Comparison of ENCODE assay signal across 29 mouse cellular contexts in genomic region chr17:3295097-3295496, GRCm38 (mm10). TPM values are rescaled to one million over a fixed set of nuclear protein-coding genes. Genes with fewer than 3 reads are reported as not detected.
DNase-seq lines count a peak whose midpoint lies in the region; ATAC-seq and TF ChIP-seq lines count a peak whose summit lies in the region.
"Had no signal": no experiment of that assay in that cellular context is flagged by ENCODE, and none has a peak within 500 bp of the region (broad histone marks: within the 10 kb centered on the region; RNA-seq: fewer than 3 reads in every experiment).

No protein-coding gene starts in this region.

- no peak overlapping the region for H3K4me2 ChIP-seq in kidney, postnatal 0 days (ENCODE audit: low read length)
- no peak overlapping the region for H3K4me2 ChIP-seq in kidney, embryonic 14.5 days (replicated peaks; ENCODE audit: low read depth, low read length)
- no peak overlapping the region for H3K4me2 ChIP-seq in stomach, postnatal 0 days (replicated peaks; ENCODE audit: low read depth)
- H3K4me2 ChIP-seq in forebrain, embryonic 13.5 days = no peak overlapping the region
- H3K4me2 ChIP-seq: embryonic facial prominence, embryonic 15.5 days; heart, embryonic 13.5 days; hindbrain, embryonic 13.5 days; limb, embryonic 15.5 days; lung, embryonic 14.5 days had no signal

- ATAC-seq in kidney, postnatal 0 days (replicated peaks; ENCODE audit: low FRiP score, low read depth) = no peak
- no peak for ATAC-seq in kidney, embryonic 14.5 days (ENCODE audit: low FRiP score, low TSS enrichment)
- ATAC-seq in granulocyte monocyte progenitor cell, adult 5-6 weeks (replicated peaks; ENCODE audit: poor library complexity, severe bottlenecking) = peak; percentile 56
- ATAC-seq in stomach, postnatal 0 days (ENCODE audit: low FRiP score, low TSS enrichment) = peak; percentile 62; the same call in 1 of the 2 replicates
- no peak for ATAC-seq in forebrain, embryonic 13.5 days
- ATAC-seq: activated CD4-positive, CD25-positive, alpha-beta regulatory T cell, adult 4 months; forebrain, embryonic 16.5 days; midbrain, embryonic 16.5 days had no signal

- no peaks in the 10 kb centered on the region for H3K27me3 ChIP-seq in kidney, postnatal 0 days (ENCODE audit: insufficient read depth, low read length)
- no peaks in the 10 kb centered on the region for H3K27me3 ChIP-seq in kidney, embryonic 14.5 days (ENCODE audit: control insufficient read depth, insufficient read depth, low read length)
- no peaks in the 10 kb centered on the region for H3K27me3 ChIP-seq in limb, embryonic 10.5 days (ENCODE audit: low read depth, poor library complexity, severe bottlenecking)
- H3K27me3 ChIP-seq in stomach, postnatal 0 days (ENCODE audit: control insufficient read depth, insufficient read depth, low read length) = no peaks in the 10 kb centered on the region
- H3K27me3 ChIP-seq in forebrain, embryonic 13.5 days = no peaks in the 10 kb centered on the region
- H3K27me3 ChIP-seq: CH12.LX; embryonic facial prominence, embryonic 15.5 days; heart, embryonic 13.5 days; hindbrain, embryonic 13.5 days; limb, embryonic 15.5 days had no signal

- peak; percentile 29 for DNase-seq in kidney, postnatal 0 days (ENCODE audit: low spot score)
- no peak for DNase-seq in limb, embryonic 10.5 days (ENCODE audit: low spot score)
- DNase-seq in stomach, postnatal 0 days (ENCODE audit: low spot score) = no peak
- no peak for DNase-seq in layer of hippocampus, adult 18-20 months (ENCODE audit: low spot score in 2 of 2)
- DNase-seq: adrenal gland, postnatal 10 days; B cell, adult 2 months; cerebellum, adult 2 months; cerebellum, postnatal 36 days; gastrocnemius, postnatal 10 days; heart, adult 11 months; heart, postnatal 36 days; kidney, adult 9 months; lung, embryonic 14.5 days; lung, postnatal 36 days; thymus, postnatal 14 days had no signal

- 17% methylated on average over 2 of the region's 2 CpGs for WGBS in kidney, postnatal 0 days
- WGBS in kidney, embryonic 14.5 days = 11% methylated on average over 2 of the region's 2 CpGs
- WGBS in limb, embryonic 10.5 days = 5% methylated on average over 2 of the region's 2 CpGs
- WGBS in stomach, postnatal 0 days = 12% methylated on average over 2 of the region's 2 CpGs
- WGBS in forebrain, embryonic 13.5 days = 69% methylated on average over 2 of the region's 2 CpGs

- H3K27ac ChIP-seq in kidney, postnatal 0 days = no peak overlapping the region
- H3K27ac ChIP-seq in kidney, embryonic 14.5 days (ENCODE audit: low read depth, low read length) = no peak overlapping the region
- H3K27ac ChIP-seq in limb, embryonic 10.5 days = peak overlapping the region; percentile 12; the same call in 1 of the 2 replicates
- no peak overlapping the region for H3K27ac ChIP-seq in stomach, postnatal 0 days (replicated peaks)
- H3K27ac ChIP-seq in forebrain, embryonic 13.5 days = no peak overlapping the region
- H3K27ac ChIP-seq: embryonic facial prominence, embryonic 15.5 days; heart, embryonic 13.5 days; hindbrain, embryonic 13.5 days; limb, embryonic 15.5 days; liver, embryonic 14.5 days had no signal

- TF ChIP-seq EP300 in stomach, postnatal 0 days (optimal IDR thresholded peaks at IDR 0.05) = no peak

- no peak overlapping the region for H3K4me3 ChIP-seq in kidney, postnatal 0 days (replicated peaks; ENCODE audit: low read depth, low read length)
- H3K4me3 ChIP-seq in kidney, embryonic 14.5 days (ENCODE audit: low read length) = no peak overlapping the region
- no peak overlapping the region for H3K4me3 ChIP-seq in limb, embryonic 10.5 days
- no peak overlapping the region for H3K4me3 ChIP-seq in stomach, postnatal 0 days (ENCODE audit: low read depth, low read length)
- no peak overlapping the region for H3K4me3 ChIP-seq in forebrain, embryonic 13.5 days
- H3K4me3 ChIP-seq: embryonic facial prominence, embryonic 15.5 days; heart, embryonic 13.5 days; hindbrain, embryonic 13.5 days; limb, embryonic 15.5 days; myocyte had no signal

- H3K4me1 ChIP-seq in kidney, postnatal 0 days (replicated peaks; ENCODE audit: insufficient read depth, low read length) = 0 out of 2 replicates have a peak, but pooled peaks cover 4% of the 10 kb centered on the region
- H3K4me1 ChIP-seq in kidney, embryonic 14.5 days (ENCODE audit: control insufficient read depth, insufficient read depth, low read length) = peaks cover 17% of the 10 kb centered on the region; the same call in 1 of the 2 replicates
- H3K4me1 ChIP-seq in limb, embryonic 10.5 days = peaks cover 27% of the 10 kb centered on the region
- H3K4me1 ChIP-seq in stomach, postnatal 0 days (replicated peaks; ENCODE audit: control insufficient read depth, insufficient read depth) = no peaks in the 10 kb centered on the region
- no peaks in the 10 kb centered on the region for H3K4me1 ChIP-seq in forebrain, embryonic 13.5 days
- H3K4me1 ChIP-seq: embryonic facial prominence, embryonic 15.5 days had no signal

- no peak overlapping the region for H3K9ac ChIP-seq in kidney, postnatal 0 days (ENCODE audit: low read depth, low read length)
- no peak overlapping the region for H3K9ac ChIP-seq in kidney, embryonic 14.5 days (ENCODE audit: low read depth, low read length)
- no peak overlapping the region for H3K9ac ChIP-seq in stomach, postnatal 0 days (ENCODE audit: low read length)
- H3K9ac ChIP-seq in forebrain, embryonic 13.5 days = no peak overlapping the region
- H3K9ac ChIP-seq: embryonic facial prominence, embryonic 15.5 days; heart, embryonic 13.5 days; hindbrain, embryonic 13.5 days; limb, embryonic 15.5 days; liver, embryonic 14.5 days; lung, embryonic 14.5 days had no signal

- H3K36me3 ChIP-seq in kidney, postnatal 0 days (ENCODE audit: insufficient read depth, low read length) = no peaks in the 10 kb centered on the region
- H3K36me3 ChIP-seq in kidney, embryonic 14.5 days (ENCODE audit: control insufficient read depth, insufficient read depth, low read length) = no peaks in the 10 kb centered on the region
- peaks cover 4% of the 10 kb centered on the region; the same call in 1 of the 2 replicates for H3K36me3 ChIP-seq in limb, embryonic 10.5 days
- H3K36me3 ChIP-seq in stomach, postnatal 0 days (ENCODE audit: control insufficient read depth, insufficient read depth, low read length) = no peaks in the 10 kb centered on the region
- H3K36me3 ChIP-seq in forebrain, embryonic 13.5 days (ENCODE audit: poor library complexity, severe bottlenecking) = peaks cover 25% of the 10 kb centered on the region; the same call in 1 of the 2 replicates
- H3K36me3 ChIP-seq: embryonic facial prominence, embryonic 15.5 days had no signal

- TF ChIP-seq CTCF in kidney, postnatal 0 days (IDR thresholded peaks at IDR 0.05; ENCODE audit: low read depth) = no peak
- TF ChIP-seq CTCF in stomach, postnatal 0 days (IDR thresholded peaks at IDR 0.05; ENCODE audit: low read depth) = no peak

- no peaks in the 10 kb centered on the region for H3K9me3 ChIP-seq in kidney, postnatal 0 days (replicated peaks; ENCODE audit: low read length)
- no peaks in the 10 kb centered on the region for H3K9me3 ChIP-seq in kidney, embryonic 14.5 days (ENCODE audit: control insufficient read depth, low read length)
- no peaks in the 10 kb centered on the region for H3K9me3 ChIP-seq in limb, embryonic 10.5 days (replicated peaks)
- H3K9me3 ChIP-seq in stomach, postnatal 0 days (ENCODE audit: control insufficient read depth, low read length) = no peaks in the 10 kb centered on the region
- H3K9me3 ChIP-seq in forebrain, embryonic 13.5 days (replicated peaks) = no peaks in the 10 kb centered on the region
- H3K9me3 ChIP-seq: embryonic facial prominence, embryonic 15.5 days; G1E; heart, embryonic 13.5 days; hindbrain, embryonic 13.5 days; limb, embryonic 15.5 days had no signal

RNA-seq across cellular contexts. Expression of gene Tiam2, which starts 31.3 kb away (rescaled TPM):
- 3.2 and 3.3 TPM in 2 replicates for polyA plus RNA-seq in kidney, postnatal 0 days (2015; fragmentation: Nextera tagmentation; extraction: Ambion mirVana)
- polyA plus RNA-seq in kidney, embryonic 14.5 days (2014; fragmentation: Nextera tagmentation; extraction: Ambion mirVana) = 3.0 and 4.5 TPM in 2 replicates
- 5.6 and 15.3 TPM in 2 replicates for total RNA-seq in granulocyte monocyte progenitor cell, adult 5-6 weeks (2014; fragmentation: Nextera tagmentation)
- 7.7 and 11.2 TPM in 2 replicates for total RNA-seq in granulocyte monocyte progenitor cell, adult 5-6 weeks (2017)
- 4.2 and 6.3 TPM in 2 replicates for polyA plus RNA-seq in limb, embryonic 10.5 days (2016; fragmentation: Nextera tagmentation; extraction: Ambion mirVana)
- 1.2 and 1.6 TPM in 2 replicates for polyA plus RNA-seq in stomach, postnatal 0 days (2015; fragmentation: Nextera tagmentation; extraction: Ambion mirVana)
- 10 to 100 TPM; 35.2 to 37.1 TPM for total RNA-seq in layer of hippocampus, adult 18-20 months (2021)
- 37.2 and 51.0 TPM in 2 replicates for polyA plus RNA-seq in forebrain, embryonic 13.5 days (2015; fragmentation: Nextera tagmentation; extraction: Ambion mirVana)
- polyA plus RNA-seq: G1E had no signal

Comparison
In these comparisons a context has a peak if more than half of its experiments do, and no peak if none do; other contexts are left out.
1. ATAC-seq: peak in granulocyte monocyte progenitor cell, adult 5-6 weeks (single experiment) and stomach, postnatal 0 days (single experiment); none in kidney, postnatal 0 days (single experiment), kidney, embryonic 14.5 days (single experiment) and forebrain, embryonic 13.5 days (single experiment).